Mouse (Mus musculus): ENCODE measurements around the gene Acsf3. TPM values are rescaled to one million over a fixed set of nuclear protein-coding genes. Genes with fewer than 3 reads are reported as not detected.

The Acsf3 gene
- polyA plus RNA-seq, 1 experiment from 2014 or later = 8.5 TPM

DNA sequence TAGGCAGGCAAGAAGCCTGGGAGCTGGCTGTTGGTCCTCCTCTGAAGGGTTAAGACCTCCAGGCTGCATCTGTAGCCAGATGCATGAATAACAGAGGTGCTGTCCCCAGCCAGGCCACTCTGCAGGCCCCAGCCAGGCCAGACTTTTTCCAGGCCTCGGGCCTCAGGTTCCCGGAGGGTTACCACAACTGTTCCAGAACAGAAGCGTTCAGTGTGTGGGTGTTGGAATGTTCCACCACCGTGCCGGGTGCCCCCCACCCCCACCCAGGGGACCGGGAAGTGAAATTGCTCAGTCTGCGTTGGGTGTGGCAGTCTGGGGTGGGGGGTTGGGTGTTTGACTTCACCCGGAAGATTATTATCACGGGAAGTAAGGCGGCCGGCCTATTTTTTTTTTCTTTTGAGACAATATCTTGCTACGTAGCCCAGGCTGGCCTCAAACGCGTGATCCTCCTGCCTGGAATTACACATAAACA is 12.0 kb upstream of the Acsf3 start:
- no peak for ATAC-seq (ENCODE audit: low read depth)
- Histone ChIP-seq H3K9ac (no peak overlapping the region), H3K36me3 (no peaks in the 10 kb centered on the region), H3K4me3 (replicated peaks) (no peak overlapping the region), H3K4me2 (no peak overlapping the region), H3K9me3 (replicated peaks) (no peaks in the 10 kb centered on the region), H3K27me3 (peaks cover 83% of the 10 kb centered on the region), H3K4me1 (replicated peaks) (peaks cover 38% of the 10 kb centered on the region), H3K27ac (peak overlapping the region; percentile 19)
- DNase-seq = no peak
- WGBS (ENCODE audit: insufficient replicate concordance) = 36% methylated on average over 14 of the region's 14 CpGs

DNA sequence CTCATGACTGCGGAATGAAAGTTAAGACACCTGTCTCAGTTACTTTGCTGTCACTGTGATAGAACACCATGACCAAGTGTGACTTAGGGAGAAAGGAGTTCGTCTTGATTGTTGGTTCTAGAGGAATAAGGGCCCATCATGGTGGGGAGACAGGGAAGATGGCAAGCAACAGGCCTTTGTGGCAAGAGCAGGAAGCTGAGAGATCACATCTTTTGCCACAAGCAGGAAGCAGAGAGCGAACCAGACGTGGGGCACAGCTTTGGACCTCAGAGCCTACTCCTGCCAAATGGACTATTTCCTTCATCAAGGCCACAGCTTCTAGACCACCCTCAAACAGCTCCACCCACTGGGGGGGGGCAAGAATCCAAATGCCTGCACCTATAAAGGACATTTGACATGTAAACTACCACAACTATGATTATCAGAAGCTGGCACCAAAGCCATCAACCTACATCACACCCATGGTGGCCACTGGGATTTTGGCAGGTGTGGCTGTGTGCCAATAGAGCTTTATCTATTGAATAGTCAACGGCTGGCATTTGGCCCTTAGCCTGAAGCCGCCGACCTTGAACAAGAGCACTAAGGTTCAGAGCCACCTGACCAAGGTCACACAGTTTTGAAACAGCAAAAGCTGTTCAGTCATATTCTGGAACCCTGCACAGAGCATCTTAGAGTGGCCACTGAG is 10.4 kb upstream of the Acsf3 start:
- no peaks in the 10 kb centered on the region for H3K9me3 ChIP-seq (replicated peaks)
- no peak overlapping the region for H3K4me2 ChIP-seq
- peaks cover 91% of the 10 kb centered on the region for H3K27me3 ChIP-seq
- no peaks in the 10 kb centered on the region for H3K36me3 ChIP-seq
- no peak for ATAC-seq (ENCODE audit: low read depth)
- no peak overlapping the region for H3K9ac ChIP-seq
- peaks cover 38% of the 10 kb centered on the region for H3K4me1 ChIP-seq (replicated peaks)
- 49% methylated on average over 7 of the region's 7 CpGs for WGBS (ENCODE audit: insufficient replicate concordance)
- no peak for DNase-seq
- H3K27ac ChIP-seq = no peak overlapping the region
- no peak overlapping the region for H3K4me3 ChIP-seq (replicated peaks)

DNA sequence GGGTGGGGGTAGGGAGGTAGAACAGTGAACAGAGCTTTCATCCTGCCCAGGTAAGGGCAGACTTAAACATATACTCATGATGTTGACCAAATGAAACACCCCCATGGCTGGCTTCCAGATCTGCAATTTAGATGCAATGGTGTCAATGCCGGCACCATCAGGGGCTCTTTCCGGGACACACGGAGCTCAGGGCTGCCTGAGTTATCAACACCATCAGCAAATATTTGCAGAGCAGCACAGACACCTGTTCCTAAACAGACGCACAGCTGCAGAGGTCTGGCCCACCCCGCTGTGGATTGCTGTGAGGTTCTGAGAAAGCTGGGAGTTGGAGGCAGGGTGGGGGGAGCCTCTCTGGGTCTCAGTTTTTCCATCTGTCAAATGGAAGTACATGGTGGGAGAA is 9.1 kb upstream of the Acsf3 start:
- Histone ChIP-seq H3K9me3 (replicated peaks) (no peaks in the 10 kb centered on the region), H3K4me2 (no peak overlapping the region), H3K36me3 (no peaks in the 10 kb centered on the region), H3K4me3 (replicated peaks) (no peak overlapping the region), H3K4me1 (replicated peaks) (peaks cover 35% of the 10 kb centered on the region), H3K27me3 (peaks cover 90% of the 10 kb centered on the region), H3K27ac (no peak overlapping the region), H3K9ac (no peak overlapping the region)
- DNase-seq (no peak), ATAC-seq (ENCODE audit: low read depth) (no peak)
- WGBS (ENCODE audit: insufficient replicate concordance) = 58% methylated on average over 5 of the region's 5 CpGs

DNA sequence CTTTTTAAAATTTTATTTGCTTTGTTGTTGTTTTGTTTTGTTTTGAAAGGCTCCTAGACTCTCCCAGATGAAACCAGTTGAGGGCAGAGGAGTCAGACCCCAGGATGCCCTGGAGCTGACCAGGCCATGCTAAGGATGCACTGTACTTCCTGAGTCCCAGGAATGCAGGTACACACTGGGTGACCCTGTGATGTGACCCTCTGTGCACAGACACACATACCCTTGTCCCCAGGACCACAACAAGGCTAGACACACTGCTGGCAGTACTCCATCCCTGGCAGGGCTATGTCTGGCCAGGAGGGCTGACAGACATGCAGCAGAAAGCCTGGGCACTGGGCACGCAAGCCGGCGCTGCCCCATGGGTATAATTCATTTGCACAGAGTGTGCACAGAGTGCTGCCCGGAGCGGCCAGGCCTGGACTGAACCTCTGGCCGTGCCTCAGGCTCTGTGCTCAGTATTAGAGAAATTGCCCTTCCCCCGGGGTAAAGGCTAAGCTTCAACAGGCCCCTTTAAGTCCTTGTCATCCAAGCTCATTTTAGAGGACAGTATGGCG is 8.6 kb upstream of the Acsf3 start:
- H3K36me3 ChIP-seq = no peaks in the 10 kb centered on the region

DNA sequence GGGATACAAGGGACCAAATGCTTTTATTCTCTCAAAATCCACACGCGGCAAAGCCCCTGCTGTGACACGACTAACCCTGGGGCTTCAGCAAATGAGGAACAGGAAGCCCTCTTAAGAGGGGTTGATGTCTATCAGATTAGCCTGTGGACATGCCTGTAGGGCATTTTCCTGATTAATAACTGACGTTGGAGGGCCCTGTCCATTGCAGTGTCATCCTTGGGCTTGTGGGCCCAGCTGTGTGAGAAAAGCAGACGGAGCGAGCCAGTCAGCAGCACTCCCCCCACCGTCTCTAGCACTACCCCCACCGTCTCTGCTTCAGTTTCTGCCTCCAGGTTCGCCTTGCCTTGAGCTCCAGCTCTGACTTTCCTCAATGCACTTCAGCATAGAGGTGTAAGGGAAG is 8.1 kb upstream of the Acsf3 start:
- no peaks in the 10 kb centered on the region for H3K36me3 ChIP-seq
- no peaks in the 10 kb centered on the region for H3K9me3 ChIP-seq (replicated peaks)
- ATAC-seq (ENCODE audit: low read depth) = no peak
- DNase-seq = no peak
- no peak overlapping the region for H3K9ac ChIP-seq
- H3K4me3 ChIP-seq (replicated peaks) = no peak overlapping the region
- peaks cover 35% of the 10 kb centered on the region for H3K4me1 ChIP-seq (replicated peaks)
- peaks cover 85% of the 10 kb centered on the region for H3K27me3 ChIP-seq
- H3K27ac ChIP-seq = no peak overlapping the region
- WGBS (ENCODE audit: insufficient replicate concordance) = 20% methylated on average over 9 of the region's 9 CpGs
- no peak overlapping the region for H3K4me2 ChIP-seq

More for the DNA sequence above, 8.6 kb upstream of the Acsf3 start:
- DNase-seq (no peak), ATAC-seq (ENCODE audit: low read depth) (no peak)
- 59% methylated on average over 8 of the region's 8 CpGs for WGBS (ENCODE audit: insufficient replicate concordance)
- Histone ChIP-seq H3K9me3 (replicated peaks) (no peaks in the 10 kb centered on the region), H3K4me1 (replicated peaks) (peaks cover 35% of the 10 kb centered on the region), H3K4me3 (replicated peaks) (no peak overlapping the region), H3K27me3 (peaks cover 85% of the 10 kb centered on the region), H3K27ac (no peak overlapping the region), H3K9ac (no peak overlapping the region), H3K4me2 (no peak overlapping the region)

DNA sequence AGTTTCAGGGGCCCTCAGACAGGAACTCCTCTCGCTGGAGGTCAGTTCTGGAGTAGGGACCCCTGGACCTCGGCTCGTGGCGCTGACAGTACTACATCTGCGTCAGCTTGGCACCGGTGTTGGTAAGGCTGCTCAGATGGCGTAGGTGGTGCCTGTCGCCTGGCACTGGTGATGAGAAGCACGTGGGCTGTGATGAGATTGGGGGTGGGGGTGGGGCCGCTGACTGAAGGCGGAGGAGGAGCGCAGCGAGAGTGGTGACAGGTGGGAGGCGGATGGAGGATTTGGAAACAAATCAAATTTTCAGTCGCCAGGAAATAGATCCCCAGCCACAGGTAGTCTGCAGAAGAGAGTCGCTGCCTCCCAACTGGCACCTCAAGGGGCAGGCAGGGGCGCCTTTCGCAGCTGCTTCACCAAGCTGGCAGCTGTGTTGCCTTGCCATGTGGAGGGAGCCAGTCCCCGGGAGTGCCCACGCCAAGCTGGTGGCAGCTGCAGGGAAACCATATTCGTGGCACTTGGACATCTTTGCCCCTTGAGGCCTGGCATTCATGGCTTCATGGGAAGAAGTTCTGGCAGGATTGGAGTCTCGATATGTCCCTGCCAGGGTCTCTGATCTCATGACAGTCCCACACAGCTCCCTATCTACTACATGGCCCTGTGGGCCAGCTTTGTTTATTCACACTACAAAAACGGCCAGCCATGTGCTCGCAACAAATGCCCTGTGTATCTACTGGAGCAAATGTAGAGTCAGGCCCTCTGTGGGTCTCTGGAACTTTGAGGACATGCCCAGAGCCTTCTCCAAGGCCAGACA is 5.8 kb upstream of the Acsf3 start:
- Histone ChIP-seq H3K4me2 (no peak overlapping the region), H3K4me1 (replicated peaks) (peaks cover 19% of the 10 kb centered on the region), H3K27me3 (peaks cover 77% of the 10 kb centered on the region), H3K9me3 (replicated peaks) (no peaks in the 10 kb centered on the region), H3K9ac (no peak overlapping the region), H3K4me3 (replicated peaks) (no peak overlapping the region), H3K36me3 (no peaks in the 10 kb centered on the region), H3K27ac (no peak overlapping the region)
- 68% methylated on average over 24 of the region's 24 CpGs for WGBS (ENCODE audit: insufficient replicate concordance)
- no peak for DNase-seq
- no peak for ATAC-seq (ENCODE audit: low read depth)

DNA sequence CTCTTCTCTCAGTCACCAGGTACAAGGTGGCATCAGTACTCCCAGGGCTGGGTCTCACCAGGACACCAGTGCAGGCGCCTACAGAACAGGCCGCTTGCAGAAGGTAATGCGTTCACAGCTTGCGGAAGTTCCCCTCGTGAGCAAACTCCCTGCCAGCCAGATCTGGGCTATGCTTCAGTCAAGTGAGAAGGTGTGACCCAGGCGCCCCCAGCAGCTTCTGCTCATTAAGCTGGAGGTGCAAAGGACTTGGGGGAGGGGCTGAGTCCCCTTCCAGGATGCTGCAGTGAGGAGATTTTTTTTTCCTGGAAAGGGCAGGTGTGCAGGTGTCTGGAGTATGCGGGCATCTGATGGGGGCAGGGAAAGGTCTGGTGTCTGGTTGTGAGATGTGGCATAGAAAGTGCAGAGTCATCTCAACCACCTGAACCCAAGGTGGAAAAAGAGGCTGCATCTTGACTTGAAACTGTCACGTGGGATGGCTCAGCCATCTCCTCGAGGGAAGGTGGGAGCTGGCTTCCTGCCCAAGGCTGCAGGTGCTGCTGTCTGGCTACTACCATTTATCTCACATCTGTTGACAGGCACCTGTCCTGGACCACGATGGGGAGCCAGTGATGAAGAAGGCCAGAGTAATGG is 2.7 kb upstream of the Acsf3 start:
- H3K4me2 ChIP-seq = no peak overlapping the region
- DNase-seq (no peak), ATAC-seq (ENCODE audit: low read depth) (no peak)
- peaks cover 56% of the 10 kb centered on the region for H3K27me3 ChIP-seq
- 29% methylated on average over 10 of the region's 10 CpGs for WGBS (ENCODE audit: insufficient replicate concordance)
- no peak overlapping the region for H3K4me3 ChIP-seq (replicated peaks)
- H3K4me1 ChIP-seq (replicated peaks) = peaks cover 15% of the 10 kb centered on the region
- no peak overlapping the region for H3K9ac ChIP-seq
- H3K9me3 ChIP-seq (replicated peaks) = no peaks in the 10 kb centered on the region
- H3K27ac ChIP-seq = no peak overlapping the region
- H3K36me3 ChIP-seq = no peaks in the 10 kb centered on the region

DNA sequence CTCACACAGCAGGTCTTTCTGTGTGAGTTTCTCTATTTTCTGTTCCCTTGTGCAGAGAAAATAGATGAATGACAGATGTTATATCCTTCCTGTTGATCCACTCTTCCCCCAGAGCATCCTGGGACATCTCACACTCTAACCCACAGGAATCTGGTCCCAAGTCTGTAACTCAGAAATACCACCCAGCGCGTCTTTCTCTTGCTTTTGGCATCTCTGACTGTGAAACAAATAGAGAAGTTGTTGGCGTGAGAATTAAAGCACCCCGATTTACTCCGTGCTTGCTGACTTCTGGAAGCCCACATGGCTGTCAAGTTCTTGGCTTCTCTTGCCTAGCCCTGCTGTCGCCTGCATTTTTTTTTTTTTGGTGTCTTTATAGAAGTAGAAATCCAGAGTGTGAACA is 2.4 kb downstream of the Acsf3 start:
- ATAC-seq (ENCODE audit: low read depth) (no peak), DNase-seq (no peak)
- Histone ChIP-seq H3K4me2 (no peak overlapping the region), H3K4me1 (replicated peaks) (peaks cover 40% of the 10 kb centered on the region), H3K27me3 (peaks cover 13% of the 10 kb centered on the region), H3K36me3 (peaks cover 18% of the 10 kb centered on the region), H3K9ac (no peak overlapping the region), H3K27ac (no peak overlapping the region), H3K9me3 (replicated peaks) (no peaks in the 10 kb centered on the region), H3K4me3 (replicated peaks) (no peak overlapping the region)
- 80% methylated on average over 6 of the region's 6 CpGs for WGBS (ENCODE audit: insufficient replicate concordance)

DNA sequence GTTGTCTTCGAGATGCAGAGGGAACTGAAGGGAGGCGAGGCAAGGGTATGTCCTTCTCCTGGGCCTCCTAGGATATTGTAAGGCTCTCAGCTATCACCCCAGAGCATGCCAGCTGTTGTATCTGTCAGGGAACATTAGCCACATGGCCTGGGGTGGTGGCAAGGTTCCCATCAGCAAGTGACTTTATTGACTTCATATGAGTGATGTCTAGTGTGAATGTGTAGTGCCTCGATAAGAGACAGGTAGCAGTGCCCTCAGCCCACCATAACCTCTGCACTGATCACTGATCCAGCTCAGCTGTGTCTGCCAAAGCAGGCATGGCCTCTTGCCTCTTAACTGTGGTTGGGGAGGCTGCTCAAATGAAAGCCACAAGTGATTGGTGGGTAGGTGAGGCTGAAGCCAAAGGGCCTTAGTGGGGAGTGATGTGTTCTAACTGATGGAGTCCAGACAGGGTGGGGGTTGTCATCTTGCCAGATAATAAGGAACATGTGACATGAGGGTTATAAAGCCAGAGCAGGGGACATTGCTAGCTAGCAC is 3.5 kb downstream of the Acsf3 start:
- ATAC-seq (ENCODE audit: low read depth) (peak; percentile 49), DNase-seq (no peak)
- peaks cover 6% of the 10 kb centered on the region for H3K27me3 ChIP-seq
- H3K4me1 ChIP-seq (replicated peaks) = peaks cover 40% of the 10 kb centered on the region
- H3K4me3 ChIP-seq (replicated peaks) = no peak overlapping the region
- WGBS (ENCODE audit: insufficient replicate concordance) = 62% methylated on average over 3 of the region's 3 CpGs
- no peaks in the 10 kb centered on the region for H3K9me3 ChIP-seq (replicated peaks)
- H3K4me2 ChIP-seq = no peak overlapping the region
- H3K9ac ChIP-seq = peak overlapping the region; percentile 33
- peak overlapping the region; percentile 63 for H3K27ac ChIP-seq
- H3K36me3 ChIP-seq = peaks cover 18% of the 10 kb centered on the region

DNA sequence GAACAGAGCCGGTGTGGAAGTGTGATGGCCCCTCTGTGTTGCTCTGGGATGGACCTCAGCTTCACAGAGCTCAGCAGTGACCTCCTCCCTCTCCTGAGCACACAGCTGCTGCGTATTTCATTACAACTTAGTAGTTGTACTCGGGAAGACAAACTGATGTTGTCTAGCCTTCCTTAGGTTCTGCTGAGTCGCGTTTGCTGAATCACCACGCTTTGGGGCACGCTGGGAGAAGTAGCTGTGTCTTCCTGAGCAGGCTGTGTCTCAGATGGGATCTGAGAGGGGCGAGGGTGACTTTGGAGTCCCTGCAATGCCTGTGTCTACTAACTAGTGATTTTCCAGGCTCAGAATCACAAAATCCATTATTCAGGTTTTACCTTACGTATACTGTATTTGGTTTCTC is 4.0 kb downstream of the Acsf3 start:
- WGBS (ENCODE audit: insufficient replicate concordance) = 62% methylated on average over 9 of the region's 9 CpGs
- peak overlapping the region; percentile 33 for H3K9ac ChIP-seq
- peaks cover 21% of the 10 kb centered on the region for H3K36me3 ChIP-seq
- peak overlapping the region; percentile 63 for H3K27ac ChIP-seq
- DNase-seq = peak; percentile 28
- peaks cover 6% of the 10 kb centered on the region for H3K27me3 ChIP-seq
- ATAC-seq (ENCODE audit: low read depth) = peak; percentile 50
- peaks cover 44% of the 10 kb centered on the region for H3K4me1 ChIP-seq (replicated peaks)
- H3K9me3 ChIP-seq (replicated peaks) = no peaks in the 10 kb centered on the region
- no peak overlapping the region for H3K4me2 ChIP-seq
- no peak overlapping the region for H3K4me3 ChIP-seq (replicated peaks)

DNA sequence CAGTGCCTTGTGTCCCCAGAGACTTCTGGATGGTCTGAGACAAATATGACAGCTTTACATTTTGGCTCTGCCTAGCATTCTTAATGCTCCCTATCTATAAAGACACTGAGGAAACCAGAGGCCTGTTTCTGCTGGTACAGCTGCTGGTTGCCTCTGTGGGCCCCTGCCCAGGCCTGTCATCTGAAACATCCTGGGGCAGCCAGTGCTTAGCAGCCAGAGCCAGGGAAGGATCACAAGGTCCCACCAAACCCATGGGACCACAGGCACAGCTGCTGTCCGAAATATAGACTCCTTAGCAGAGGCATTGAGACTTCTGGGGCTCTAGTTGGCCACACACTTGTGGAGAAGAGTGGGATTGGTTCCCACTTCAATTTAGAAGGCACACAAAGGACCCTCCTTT is 9.5 kb downstream of the Acsf3 start:
- H3K4me2 ChIP-seq = no peak overlapping the region
- 61% methylated on average over 1 of the region's 1 CpGs for WGBS (ENCODE audit: insufficient replicate concordance)
- no peak overlapping the region for H3K4me3 ChIP-seq (replicated peaks)
- no peaks in the 10 kb centered on the region for H3K27me3 ChIP-seq
- H3K9ac ChIP-seq = no peak overlapping the region
- H3K9me3 ChIP-seq (replicated peaks) = no peaks in the 10 kb centered on the region
- peaks cover 53% of the 10 kb centered on the region for H3K36me3 ChIP-seq
- H3K27ac ChIP-seq = no peak overlapping the region
- no peak for DNase-seq
- peaks cover 14% of the 10 kb centered on the region for H3K4me1 ChIP-seq (replicated peaks)
- no peak for ATAC-seq (ENCODE audit: low read depth)
